Mouse (Mus musculus): ENCODE measurements at regions not wholly inside any gene's neighbourhood (a gene's known extent, or its start where the extent isn't known, plus 50 kb on each side); places are given as distances from the start of the nearest gene placed in this dataset.

DNA sequence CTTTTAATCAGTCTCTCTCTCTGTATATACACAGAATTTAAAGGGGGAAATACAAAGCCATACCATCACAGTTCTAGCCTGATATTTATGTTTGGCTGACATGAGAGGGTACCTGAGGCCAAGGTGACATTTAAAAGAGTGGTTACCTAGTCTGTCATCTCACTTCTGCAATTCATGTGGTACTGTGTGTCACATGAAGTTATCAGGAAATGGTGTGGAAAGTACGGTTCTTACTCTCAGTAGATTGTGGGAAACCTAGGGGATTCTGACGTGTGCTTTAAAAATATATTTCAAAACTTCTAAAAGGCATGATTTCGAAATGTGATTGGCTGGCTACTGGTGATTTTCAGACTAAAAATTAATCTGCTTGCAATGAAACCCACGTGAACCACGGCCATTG lies 673.1 kb upstream of the Marcks start:
- TF ChIP-seq CTCF (IDR thresholded peaks at IDR 0.05; ENCODE audit: low read depth), result no peak
- no peak for TF ChIP-seq EP300 (IDR thresholded peaks at IDR 0.05; ENCODE audit: low read depth)
